Mouse (Mus musculus) heart, embryonic 14.5 days (tissue): ENCODE results near the gene Cript. TPM values are rescaled to one million over a fixed set of nuclear protein-coding genes. Genes with fewer than 3 reads are reported as not detected.
A peak's percentile ranks its signal among the peaks of the same experiment; 100 is the strongest.

Source experiments
- ATAC-seq: fragments of 200-750 bp; cut with Nextera tagmentation; 2 replicates; pipeline ENCODE4 v1.8.0; 2017; ENCODE audit warnings: low read depth, moderate TSS enrichment; ENCODE audit not compliant: insufficient number of reproducible peaks, insufficient read depth, low FRiP score
- H3K27ac ChIP-seq, 2 experiments: fragments of 200-500 bp in 1 of 2; fragments of 300-500 bp in 1 of 2; sonication (generic) in 1 of 2; replicated peaks in 1 of 2; 2 replicates each; pipeline ENCODE4 v1.5.1; 2012 to 2014; ENCODE audit warnings: low read depth in 2 of 2, low read length in 2 of 2, control low read depth in 1 of 2, mild to moderate bottlenecking in 1 of 2, mixed read lengths in 1 of 2; ENCODE audit not compliant: control insufficient read depth in 1 of 2, insufficient read depth in 1 of 2
- H3K27me3 ChIP-seq: fragments of 300-500 bp; sonication (generic); 2 replicates; pipeline ENCODE4 v1.6.1; 2014; ENCODE audit warnings: mild to moderate bottlenecking, low read length, control low read depth; ENCODE audit not compliant: control insufficient read depth, insufficient read depth
- H3K36me3 ChIP-seq: fragments of 300-500 bp; sonication (generic); 2 replicates; pipeline ENCODE4 v1.6.1; 2014; ENCODE audit warnings: mild to moderate bottlenecking, control low read depth, low read length, mixed read lengths; ENCODE audit not compliant: control insufficient read depth, insufficient read depth
- H3K4me1 ChIP-seq, 2 experiments: fragments of 200-500 bp in 1 of 2; fragments of 300-500 bp in 1 of 2; sonication (generic) in 1 of 2; 2 replicates each; pipeline ENCODE4 v1.6.1; 2012 to 2014; ENCODE audit warnings: low read length in 2 of 2, control low read depth in 1 of 2, mixed read lengths in 1 of 2; ENCODE audit not compliant: control insufficient read depth in 2 of 2, insufficient read depth in 2 of 2
- H3K4me2 ChIP-seq: fragments of 300-500 bp; sonication (generic); 2 replicates; pipeline ENCODE4 v1.6.1; 2014; ENCODE audit warnings: mild to moderate bottlenecking, low read length
- H3K4me3 ChIP-seq, 2 experiments: fragments of 200-500 bp in 1 of 2; fragments of 300-500 bp in 1 of 2; sonication (generic) in 1 of 2; 2 replicates each; pipeline ENCODE4 v1.5.1; 2012 to 2014; ENCODE audit warnings: low read length in 2 of 2, mild to moderate bottlenecking in 2 of 2, control low read depth in 1 of 2, low read depth in 1 of 2, moderate library complexity in 1 of 2; ENCODE audit not compliant: control insufficient read depth in 1 of 2, insufficient read depth in 1 of 2
- H3K9ac ChIP-seq: fragments of 300-500 bp; sonication (generic); 2 replicates; pipeline ENCODE4 v1.6.1; 2014; ENCODE audit warnings: mild to moderate bottlenecking, low read length
- H3K9me3 ChIP-seq: fragments of 300-500 bp; sonication (generic); 2 replicates; pipeline ENCODE4 v1.6.1; 2016; ENCODE audit warnings: low read length, control low read depth; ENCODE audit not compliant: control insufficient read depth
- WGBS: fragments of 180-500 bp; shearing (Covaris S2); extraction: QIAGEN DNeasy Blood & Tissue Kit; methylation state at CpG from one replicate; pipeline ENCODE4 v1.1.7; 2014; 5-methylcytosine and 5-hydroxymethylcytosine counted together
- polyA plus RNA-seq: library from polyadenylated mRNA; unstranded; fragments of >200 nt; fragmentation: Nextera tagmentation; extraction: Ambion mirVana; gene quantifications from 2 replicates; pipeline ENCODE4 v1.2.1, GENCODE M21; 2014

Cript gene
- polyA plus RNA-seq, 1 experiment from 2014 or later, result 130 TPM

DNA sequence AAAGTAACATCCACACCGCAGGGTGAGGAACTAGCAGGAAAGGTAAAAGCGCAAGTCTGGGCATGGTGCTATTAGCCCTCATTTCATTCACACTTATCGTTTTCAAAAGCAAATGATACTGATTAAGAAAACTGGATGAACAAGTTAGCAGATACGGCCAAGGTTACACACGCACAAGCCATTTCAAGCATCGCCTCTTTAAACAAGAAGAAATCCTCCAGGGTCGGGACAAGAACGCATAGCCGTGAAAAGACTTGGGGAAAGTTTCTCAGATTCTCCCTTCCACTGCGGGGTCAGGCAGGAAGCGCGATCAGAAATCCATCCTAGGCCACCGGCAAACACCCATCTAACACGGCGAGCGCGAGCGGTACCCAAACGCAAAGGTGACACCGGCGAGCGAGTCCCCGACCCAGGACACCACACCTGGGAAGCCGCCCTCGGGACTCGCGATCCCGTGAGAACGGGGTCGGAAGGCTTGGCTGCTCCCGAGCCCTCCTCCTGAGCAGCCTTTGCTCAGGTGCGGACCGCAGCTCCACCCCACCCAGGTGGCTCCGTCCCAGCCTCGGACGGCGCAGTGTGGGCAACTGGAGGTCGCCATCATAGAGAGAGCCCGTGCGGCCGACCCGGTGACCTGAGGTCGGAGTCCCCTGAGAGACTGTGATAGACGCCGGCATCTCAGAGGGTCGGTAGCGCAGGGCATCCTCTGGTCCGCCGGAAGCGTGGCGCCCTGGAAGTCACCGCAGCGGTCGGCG, 683 bp upstream of the Cript start:
- H3K4me3 ChIP-seq, result peak overlapping the region; percentile 74 to 94
- peaks cover 0 to 12% of the 10 kb centered on the region in 2 experiments; a peak in 2 of 4 replicates for H3K4me1 ChIP-seq
- H3K9me3 ChIP-seq, result 0 out of 2 replicates have a peak, but pooled peaks cover 2% of the 10 kb centered on the region
- peak; percentile 51 for ATAC-seq
- H3K4me2 ChIP-seq, result peak overlapping the region; percentile 95
- no peak overlapping the region for H3K27ac ChIP-seq
- H3K27me3 ChIP-seq, result no peaks in the 10 kb centered on the region
- WGBS, result 2% methylated on average over 55 of the region's 55 CpGs
- peak overlapping the region; percentile 76 for H3K9ac ChIP-seq
- H3K36me3 ChIP-seq, result peaks cover 22% of the 10 kb centered on the region

DNA sequence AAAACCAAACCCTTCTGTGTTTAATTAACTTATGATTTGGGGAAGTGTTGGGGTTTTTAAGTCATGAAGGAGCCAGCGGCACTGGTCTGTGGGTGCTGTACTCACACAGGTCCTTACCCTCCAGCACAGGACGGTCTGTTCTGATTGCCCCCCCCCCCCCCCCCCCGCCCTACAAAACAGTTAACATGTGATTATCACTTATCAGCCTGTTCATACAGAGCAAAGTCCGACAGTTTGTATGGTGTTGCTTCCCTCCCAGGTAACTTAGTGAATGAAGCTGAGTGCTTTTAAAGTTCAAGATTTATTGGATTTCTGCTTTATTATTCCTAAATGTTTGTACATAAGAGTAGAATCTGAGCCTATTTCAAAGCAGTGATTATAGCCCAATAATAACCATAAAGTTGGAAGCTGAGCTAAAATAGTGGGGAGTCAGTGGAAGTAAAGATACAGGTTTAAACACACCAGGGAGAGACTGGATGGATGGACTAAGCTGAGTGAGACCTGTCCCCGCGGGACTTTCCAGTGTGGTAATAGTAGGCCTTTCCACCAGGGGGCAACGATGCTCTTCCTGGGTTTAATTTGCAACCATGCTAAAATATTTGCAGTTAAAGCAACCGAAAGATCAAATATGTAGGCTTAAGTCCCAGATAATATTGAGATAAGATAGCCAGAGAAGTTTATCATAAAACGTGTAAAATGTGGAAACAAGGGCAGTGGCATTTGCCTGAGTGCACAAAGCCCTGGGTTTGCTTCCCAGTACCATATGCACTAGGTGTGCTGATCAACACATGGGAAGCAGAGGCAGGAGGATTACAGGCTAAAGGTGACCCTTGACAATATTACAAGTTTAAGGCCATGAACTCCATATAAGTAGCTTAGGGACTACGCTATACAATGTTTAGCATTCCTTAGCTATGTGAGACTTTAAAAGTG, 11.1 kb downstream of the Cript start:
- Histone ChIP-seq H3K9me3 (no peaks in the 10 kb centered on the region), H3K4me1 (no peaks in the 10 kb centered on the region), H3K36me3 (peaks cover 50% of the 10 kb centered on the region), H3K4me3 (no peak overlapping the region), H3K4me2 (no peak overlapping the region), H3K9ac (no peak overlapping the region), H3K27ac (no peak overlapping the region), H3K27me3 (no peaks in the 10 kb centered on the region; the same call in 1 of the 2 replicates)
- ATAC-seq, result no peak
- WGBS, result 40% methylated on average over 8 of the region's 10 CpGs

DNA sequence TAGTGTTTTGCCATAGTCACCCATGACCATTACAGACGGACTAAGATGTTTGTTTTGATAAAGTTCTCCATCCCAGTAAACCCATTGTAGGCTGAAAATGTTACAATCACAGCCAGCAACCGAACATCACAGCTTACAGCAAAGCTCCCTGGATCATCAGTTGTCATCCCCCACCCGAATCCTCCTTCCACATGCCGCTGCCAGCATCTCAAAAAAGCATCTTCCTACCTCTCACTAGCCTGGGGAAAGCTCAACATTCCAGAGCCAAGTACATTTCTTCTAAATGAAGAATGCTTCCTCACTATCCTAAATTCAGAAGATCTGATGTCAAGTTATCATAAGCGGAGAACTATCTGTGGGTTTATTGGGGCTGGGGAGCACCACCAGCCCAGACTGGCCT, 13.1 kb downstream of the Cript start:
- Histone ChIP-seq H3K36me3 (peaks cover 34% of the 10 kb centered on the region), H3K9me3 (no peaks in the 10 kb centered on the region), H3K4me2 (no peak overlapping the region), H3K9ac (no peak overlapping the region), H3K4me1 (no peaks in the 10 kb centered on the region), H3K4me3 (no peak overlapping the region), H3K27me3 (no peaks in the 10 kb centered on the region; the same call in 1 of the 2 replicates), H3K27ac (no peak overlapping the region)
- 81% methylated on average over 5 of the region's 5 CpGs for WGBS
- no peak for ATAC-seq

DNA sequence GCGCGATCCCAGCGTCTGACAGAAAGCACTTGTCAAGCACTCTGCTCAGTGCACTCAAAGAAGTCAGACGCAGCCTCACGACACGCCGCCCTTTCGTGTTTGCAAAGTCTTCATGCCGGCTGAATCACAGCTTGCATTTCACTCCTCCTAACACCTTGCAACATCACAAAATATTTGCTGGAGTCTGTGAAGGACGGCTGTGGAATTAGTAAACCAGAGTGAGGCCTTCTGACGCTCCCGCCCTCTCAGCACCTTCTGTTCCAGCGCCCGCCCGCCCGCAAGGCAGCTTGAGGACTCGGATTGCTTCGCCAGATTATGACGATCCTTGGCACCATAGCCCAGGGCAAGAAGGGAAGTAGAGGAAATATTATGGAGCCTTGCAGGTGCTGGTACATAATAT, 16.4 kb downstream of the Cript start:
- H3K4me2 ChIP-seq, result peak overlapping the region; percentile 34
- no peaks in the 10 kb centered on the region; the same call in 1 of the 2 replicates for H3K27me3 ChIP-seq
- 54% methylated on average over 19 of the region's 19 CpGs for WGBS
- H3K9ac ChIP-seq, result no peak overlapping the region
- no peaks in the 10 kb centered on the region for H3K4me1 ChIP-seq
- no peak for ATAC-seq
- H3K27ac ChIP-seq, result no peak overlapping the region
- H3K36me3 ChIP-seq, result peaks cover 17% of the 10 kb centered on the region
- H3K4me3 ChIP-seq, result no peak overlapping the region
- H3K9me3 ChIP-seq, result no peaks in the 10 kb centered on the region

DNA sequence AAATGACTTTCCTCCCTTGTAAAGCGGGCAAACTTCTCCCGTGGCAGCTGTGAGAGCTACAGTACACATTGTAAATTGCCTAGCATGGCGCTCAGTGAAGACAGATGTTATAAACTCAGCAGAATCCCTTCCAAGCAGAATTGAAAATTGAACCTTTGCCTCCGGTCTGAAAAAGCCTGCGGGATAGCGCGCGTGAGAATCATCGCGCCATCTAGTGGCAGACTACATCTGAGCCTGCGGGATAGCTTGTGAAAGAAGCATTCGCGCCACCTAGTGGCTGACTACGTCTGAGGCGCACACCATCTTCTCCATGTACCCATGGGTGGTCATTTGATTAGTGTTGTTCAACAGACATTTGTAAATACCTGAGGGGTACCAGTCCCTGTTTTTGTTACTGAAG, 19.0 kb downstream of the Cript start:
- no peak overlapping the region for H3K27ac ChIP-seq
- H3K27me3 ChIP-seq, result no peaks in the 10 kb centered on the region; the same call in 1 of the 2 replicates
- no peak overlapping the region for H3K9ac ChIP-seq
- no peaks in the 10 kb centered on the region for H3K36me3 ChIP-seq
- H3K4me3 ChIP-seq, result no peak overlapping the region
- no peaks in the 10 kb centered on the region for H3K4me1 ChIP-seq
- no peak overlapping the region for H3K4me2 ChIP-seq
- H3K9me3 ChIP-seq, result no peaks in the 10 kb centered on the region
- ATAC-seq, result peak; percentile 35; the same call in 1 of the 2 replicates
- under 1% methylated on average over 15 of the region's 15 CpGs for WGBS

DNA sequence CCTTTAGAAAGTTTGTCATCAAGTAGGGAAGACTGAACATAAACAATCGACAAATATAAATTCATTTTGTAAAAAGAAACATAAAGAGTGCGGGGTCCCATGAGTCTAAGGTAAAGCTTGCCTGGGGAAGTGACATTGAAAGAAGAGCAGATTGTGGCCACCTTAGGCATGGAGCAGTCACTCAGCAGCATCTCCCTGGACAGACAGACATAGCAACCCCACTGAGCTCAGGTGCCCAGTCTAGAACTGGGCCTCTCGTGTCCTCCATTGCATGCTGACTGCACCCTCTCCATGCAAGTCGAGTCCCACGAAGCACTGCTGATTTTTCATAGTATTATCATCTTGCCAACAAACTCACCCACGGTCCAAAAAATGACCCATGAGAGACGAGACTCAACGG, 19.4 kb downstream of the Cript start:
- 76% methylated on average over 8 of the region's 8 CpGs for WGBS
- no peaks in the 10 kb centered on the region for H3K36me3 ChIP-seq
- H3K4me3 ChIP-seq, result no peak overlapping the region
- ATAC-seq, result no peak
- H3K9me3 ChIP-seq, result no peaks in the 10 kb centered on the region
- H3K27ac ChIP-seq, result no peak overlapping the region
- H3K4me2 ChIP-seq, result no peak overlapping the region
- no peaks in the 10 kb centered on the region for H3K4me1 ChIP-seq
- no peak overlapping the region for H3K9ac ChIP-seq
- no peaks in the 10 kb centered on the region; the same call in 1 of the 2 replicates for H3K27me3 ChIP-seq

DNA sequence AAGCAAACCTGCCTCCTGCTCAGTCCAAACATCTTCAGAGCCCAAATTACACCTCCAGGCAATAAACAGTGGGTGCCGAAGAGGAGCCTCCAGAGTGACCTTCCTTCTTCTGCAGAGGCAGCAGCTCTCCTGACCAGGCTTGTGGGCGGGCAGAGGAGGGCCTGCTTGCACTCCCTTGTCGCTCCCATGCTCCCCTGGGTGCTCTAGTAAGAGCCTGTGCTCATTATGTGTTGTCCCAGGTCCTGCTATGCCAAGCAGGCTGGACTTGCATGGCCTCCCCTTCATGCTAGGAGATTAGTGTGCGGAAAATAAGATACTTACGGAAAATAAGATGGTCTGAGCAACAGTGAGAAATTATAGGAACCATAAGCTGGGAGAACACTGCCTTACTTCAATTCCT, 24.3 kb downstream of the Cript start:
- Histone ChIP-seq H3K9me3 (no peaks in the 10 kb centered on the region), H3K4me3 (no peak overlapping the region), H3K27ac (no peak overlapping the region), H3K9ac (no peak overlapping the region), H3K36me3 (no peaks in the 10 kb centered on the region), H3K4me2 (no peak overlapping the region), H3K27me3 (no peaks in the 10 kb centered on the region), H3K4me1 (peaks cover 2 to 5% of the 10 kb centered on the region in 2 experiments; a peak in 3 of 4 replicates)
- no peak for ATAC-seq
- WGBS, result 52% methylated on average over 5 of the region's 5 CpGs
